Comparison of ENCODE assay signal across 15 mouse cellular contexts in genomic region chr6:48706130-48706529, GRCm38 (mm10). TPM values are rescaled to one million over a fixed set of nuclear protein-coding genes. Genes with fewer than 3 reads are reported as not detected.
DNase-seq lines count a peak whose midpoint lies in the region; ATAC-seq and TF ChIP-seq lines count a peak whose summit lies in the region.
"Had no signal": no experiment of that assay in that cellular context is flagged by ENCODE, and none has a peak within 500 bp of the region (broad histone marks: within the 10 kb centered on the region; RNA-seq: fewer than 3 reads in every experiment).

No protein-coding gene starts in this region.

- no peak for TF ChIP-seq CTCF in heart, adult 2 months (IDR thresholded peaks at IDR 0.05)

- ATAC-seq in kidney, embryonic 16.5 days (ENCODE audit: low FRiP score, low TSS enrichment) = no peak
- ATAC-seq in intestine, embryonic 16.5 days = no peak
- ATAC-seq: midbrain, embryonic 13.5 days had no signal

- H3K9ac ChIP-seq in heart, adult 2 months (ENCODE audit: low read depth, low read length) = peak overlapping the region; percentile 72
- H3K9ac ChIP-seq in kidney, embryonic 16.5 days (replicated peaks; ENCODE audit: low read length) = peak overlapping the region; percentile 58
- H3K9ac ChIP-seq in intestine, embryonic 16.5 days (ENCODE audit: low read depth, low read length) = no peak overlapping the region
- H3K9ac ChIP-seq: hindbrain, embryonic 14.5 days; midbrain, embryonic 13.5 days; neural tube, embryonic 12.5 days had no signal

- no peaks in the 10 kb centered on the region for H3K9me3 ChIP-seq in kidney, embryonic 16.5 days (ENCODE audit: low read length)
- H3K9me3 ChIP-seq in intestine, embryonic 16.5 days (ENCODE audit: control insufficient read depth, low read length) = no peaks in the 10 kb centered on the region
- H3K9me3 ChIP-seq: midbrain, embryonic 13.5 days; neural tube, embryonic 12.5 days had no signal

- TF ChIP-seq POLR2A in heart, adult 2 months (IDR thresholded peaks at IDR 0.05; ENCODE audit: insufficient read depth, low read depth, low read length) = 0 out of 2 replicates have a peak, but pooled peaks have one; percentile 4

- no peaks in the 10 kb centered on the region for H3K79me2 ChIP-seq in heart, adult 2 months (replicated peaks; ENCODE audit: control insufficient read depth, insufficient read depth, low read length)

- 22% methylated on average over 3 of the region's 3 CpGs for WGBS in heart, adult 2 months
- 40% methylated on average over 3 of the region's 3 CpGs for WGBS in kidney, embryonic 16.5 days
- 59% methylated on average over 3 of the region's 3 CpGs for WGBS in intestine, embryonic 16.5 days

- peak overlapping the region; percentile 96 for H3K27ac ChIP-seq in heart, adult 2 months
- H3K27ac ChIP-seq in kidney, embryonic 16.5 days (ENCODE audit: low read length) = peak overlapping the region; percentile 53
- 0 out of 2 replicates have a peak overlapping the region, but pooled peaks have one; percentile 8 for H3K27ac ChIP-seq in intestine, embryonic 16.5 days (ENCODE audit: low read length)
- H3K27ac ChIP-seq: hindbrain, embryonic 14.5 days; midbrain, embryonic 13.5 days; neural tube, embryonic 12.5 days had no signal

- peak overlapping the region; percentile 40 for H3K4me2 ChIP-seq in kidney, embryonic 16.5 days (replicated peaks; ENCODE audit: low read depth, low read length)
- H3K4me2 ChIP-seq in intestine, embryonic 16.5 days (ENCODE audit: low read depth, low read length) = no peak overlapping the region
- H3K4me2 ChIP-seq: hindbrain, embryonic 14.5 days; midbrain, embryonic 13.5 days; neural tube, embryonic 12.5 days had no signal

- intact Hi-C loops in heart, adult 2 months (cut with DNase I) = loop anchor here (2.0 to 5.0 kb wide), 2 partner anchors 29 to 59 kb away; partner anchors contain the start of genes Gimap8 and Gimap9

- TF ChIP-seq EP300 in heart, adult 2 months (IDR thresholded peaks at IDR 0.05; ENCODE audit: insufficient read depth, low read depth, low read length) = no peak

- DNase-seq in heart, adult 2 months = no peak
- DNase-seq in heart, adult 11 months = no peak
- no peak for DNase-seq in kidney, adult 11 months
- DNase-seq in CD4-positive helper T cell, adult 2 months (ENCODE audit: low read depth, low spot score) = peak; percentile 56
- no peak for DNase-seq in ovary, postnatal 36 days (ENCODE audit: low spot score)
- no peak for DNase-seq in layer of hippocampus, adult 9-10 months (ENCODE audit: low spot score)
- DNase-seq: layer of hippocampus, postnatal 36 days; right cerebral cortex, postnatal 14 days had no signal

- peaks cover 13% of the 10 kb centered on the region for H3K4me1 ChIP-seq in heart, adult 2 months (ENCODE audit: control insufficient read depth, insufficient read depth, low read length)
- H3K4me1 ChIP-seq in kidney, embryonic 16.5 days (ENCODE audit: insufficient read depth, low read length) = no peaks in the 10 kb centered on the region
- no peaks in the 10 kb centered on the region for H3K4me1 ChIP-seq in intestine, embryonic 16.5 days (ENCODE audit: control insufficient read depth, insufficient read depth, low read length)
- H3K4me1 ChIP-seq: midbrain, embryonic 13.5 days; neural tube, embryonic 12.5 days had no signal

- H3K27me3 ChIP-seq in heart, adult 2 months (ENCODE audit: control insufficient read depth, insufficient read depth, low read length) = no peaks in the 10 kb centered on the region
- no peaks in the 10 kb centered on the region for H3K27me3 ChIP-seq in kidney, embryonic 16.5 days (ENCODE audit: insufficient read depth, low read length)
- no peaks in the 10 kb centered on the region for H3K27me3 ChIP-seq in intestine, embryonic 16.5 days (replicated peaks; ENCODE audit: control insufficient read depth, insufficient read depth, low read length)
- H3K27me3 ChIP-seq: midbrain, embryonic 13.5 days; neural tube, embryonic 12.5 days had no signal

- H3K4me3 ChIP-seq in heart, adult 2 months = peak overlapping the region; percentile 58
- peak overlapping the region; percentile 30 for H3K4me3 ChIP-seq in kidney, embryonic 16.5 days (ENCODE audit: low read length)
- no peak overlapping the region for H3K4me3 ChIP-seq in intestine, embryonic 16.5 days (ENCODE audit: low read length)
- H3K4me3 ChIP-seq: erythroblast, embryonic 14.5 days; midbrain, embryonic 13.5 days; neural tube, embryonic 12.5 days had no signal

- peaks cover 34% of the 10 kb centered on the region for H3K36me3 ChIP-seq in heart, adult 2 months (ENCODE audit: control insufficient read depth, insufficient read depth, low read length)
- H3K36me3 ChIP-seq in kidney, embryonic 16.5 days (ENCODE audit: insufficient read depth, low read length) = no peaks in the 10 kb centered on the region
- no peaks in the 10 kb centered on the region for H3K36me3 ChIP-seq in intestine, embryonic 16.5 days (ENCODE audit: control insufficient read depth, insufficient read depth, low read length)
- H3K36me3 ChIP-seq: midbrain, embryonic 13.5 days; neural tube, embryonic 12.5 days had no signal

RNA-seq across cellular contexts. Expression of gene Gimap6, which starts 1.9 kb away (rescaled TPM):
- 10 to 100 TPM; 34.3 to 38.1 TPM for total RNA-seq in heart, adult 2 months (2021)
- 19.2 and 28.6 TPM in 2 replicates for polyA plus RNA-seq in heart, adult 2 months (2012; rRNA removed)
- 59.4 and 67.3 TPM in 2 replicates for polyA plus RNA-seq in kidney, embryonic 16.5 days (2015; fragmentation: Nextera tagmentation; extraction: Ambion mirVana)
- polyA plus RNA-seq in intestine, embryonic 16.5 days (2015; fragmentation: Nextera tagmentation; extraction: Ambion mirVana) = 19.7 and 21.1 TPM in 2 replicates
- polyA plus RNA-seq: erythroblast, embryonic 14.5 days had no signal

RNA-seq across cellular contexts. Expression of gene Gm28053, which starts 12.3 kb away (rescaled TPM):
- total RNA-seq in heart, adult 2 months (2021) = 1 to 10 TPM; 3.4 to 5.6 TPM
- not detected in 2 replicates for polyA plus RNA-seq in heart, adult 2 months (2012; rRNA removed)
- polyA plus RNA-seq in kidney, embryonic 16.5 days (2015; fragmentation: Nextera tagmentation; extraction: Ambion mirVana) = 1.4 and 2.4 TPM in 2 replicates
- 3.2 and 9.2 TPM in 2 replicates for polyA plus RNA-seq in intestine, embryonic 16.5 days (2015; fragmentation: Nextera tagmentation; extraction: Ambion mirVana)
- total RNA-seq: layer of hippocampus, postnatal 36 days had no signal
- polyA plus RNA-seq: erythroblast, embryonic 14.5 days; midbrain, embryonic 13.5 days had no signal

RNA-seq across cellular contexts. Expression of gene Gimap7, which starts 12.3 kb away (rescaled TPM):
- total RNA-seq in heart, adult 2 months (2021) = under 1 TPM in 1 of 2 experiments, not detected in 1; 0.77 TPM
- polyA plus RNA-seq in heart, adult 2 months (2012; rRNA removed) = 0.29 and 0.70 TPM in 2 replicates
- not detected in 2 replicates for polyA plus RNA-seq in kidney, embryonic 16.5 days (2015; fragmentation: Nextera tagmentation; extraction: Ambion mirVana)
- polyA plus RNA-seq in intestine, embryonic 16.5 days (2015; fragmentation: Nextera tagmentation; extraction: Ambion mirVana) = 0.28 and 0.34 TPM in 2 replicates
- total RNA-seq: layer of hippocampus, postnatal 36 days had no signal
- polyA plus RNA-seq: erythroblast, embryonic 14.5 days; hindbrain, embryonic 14.5 days; limb, embryonic 14.5 days; midbrain, embryonic 13.5 days; neural tube, embryonic 12.5 days had no signal

RNA-seq across cellular contexts. Expression of gene Gimap4, which starts 21.8 kb away (rescaled TPM):
- total RNA-seq in heart, adult 2 months (2021) = 10 to 100 TPM; 22.4 to 25.3 TPM
- 28.1 and 42.1 TPM in 2 replicates for polyA plus RNA-seq in heart, adult 2 months (2012; rRNA removed)
- 84.6 and 86.0 TPM in 2 replicates for polyA plus RNA-seq in kidney, embryonic 16.5 days (2015; fragmentation: Nextera tagmentation; extraction: Ambion mirVana)
- polyA plus RNA-seq in intestine, embryonic 16.5 days (2015; fragmentation: Nextera tagmentation; extraction: Ambion mirVana) = 21.2 and 23.2 TPM in 2 replicates
- polyA plus RNA-seq: erythroblast, embryonic 14.5 days had no signal

RNA-seq across cellular contexts. Expression of gene Gimap9, which starts 30.2 kb away (rescaled TPM):
- total RNA-seq in heart, adult 2 months (2021) = 1 to 10 TPM; 3.1 to 3.4 TPM
- 1.8 and 3.7 TPM in 2 replicates for polyA plus RNA-seq in heart, adult 2 months (2012; rRNA removed)
- 12.7 and 14.8 TPM in 2 replicates for polyA plus RNA-seq in kidney, embryonic 16.5 days (2015; fragmentation: Nextera tagmentation; extraction: Ambion mirVana)
- 15.9 and 16.5 TPM in 2 replicates for polyA plus RNA-seq in intestine, embryonic 16.5 days (2015; fragmentation: Nextera tagmentation; extraction: Ambion mirVana)
- polyA plus RNA-seq: erythroblast, embryonic 14.5 days had no signal

Comparison
In these comparisons a context has a peak if more than half of its experiments do, and no peak if none do; other contexts are left out.
1. H3K27ac ChIP-seq: peak in every context shown above with its lines; median percentile 96 in heart, adult 2 months; 53 in kidney, embryonic 16.5 days; 8 in intestine, embryonic 16.5 days.